Mouse (Mus musculus) limb, embryonic 14.5 days (tissue): ENCODE data around the gene Sgms2. TPM values are rescaled to one million over a fixed set of nuclear protein-coding genes. Genes with fewer than 3 reads are reported as not detected.
A peak's percentile ranks its signal among the peaks of the same experiment; 100 is the strongest.

Experiments used
- ATAC-seq: fragments of 200-750 bp; cut with Nextera tagmentation; 2 replicates; pipeline ENCODE4 v1.8.0; 2017; ENCODE audit warnings: low read depth, moderate number of reproducible peaks, moderate TSS enrichment; ENCODE audit not compliant: low FRiP score
- DNase-seq: peaks from one replicate; pipeline ENCODE4 v3.0.0-alpha.2; 2015; ENCODE audit warnings: low spot score
- H3K27ac ChIP-seq: fragments of 300-500 bp; sonication (generic); replicated peaks from 2 replicates; pipeline ENCODE4 v1.5.1; 2014; ENCODE audit warnings: low read depth, mild to moderate bottlenecking, low read length, moderate library complexity, mixed read lengths
- H3K27me3 ChIP-seq: fragments of 300-500 bp; sonication (generic); 2 replicates; pipeline ENCODE4 v1.6.1; 2014; ENCODE audit warnings: low read length, mixed read lengths; ENCODE audit not compliant: control insufficient read depth, insufficient read depth
- H3K36me3 ChIP-seq: fragments of 300-500 bp; sonication (generic); 2 replicates; pipeline ENCODE4 v1.6.1; 2014; ENCODE audit warnings: mild to moderate bottlenecking, low read length, moderate library complexity, mixed read lengths; ENCODE audit not compliant: control insufficient read depth, insufficient read depth
- H3K4me1 ChIP-seq: fragments of 300-500 bp; sonication (generic); 2 replicates; pipeline ENCODE4 v1.6.1; 2014; ENCODE audit warnings: antibody characterized with exemption, low read length, mixed read lengths; ENCODE audit not compliant: control insufficient read depth, insufficient read depth
- H3K4me2 ChIP-seq: fragments of 300-500 bp; sonication (generic); replicated peaks from 2 replicates; pipeline ENCODE4 v1.6.1; 2014; ENCODE audit warnings: low read depth, mild to moderate bottlenecking, low read length, moderate library complexity; ENCODE audit not compliant: severe bottlenecking
- H3K4me3 ChIP-seq: fragments of 300-500 bp; sonication (generic); replicated peaks from 2 replicates; pipeline ENCODE4 v1.5.1; 2014; ENCODE audit warnings: low read length
- H3K9ac ChIP-seq: fragments of 300-500 bp; sonication (generic); 2 replicates; pipeline ENCODE4 v1.6.1; 2014; ENCODE audit warnings: mild to moderate bottlenecking, low read depth, low read length, moderate library complexity; ENCODE audit not compliant: severe bottlenecking
- H3K9me3 ChIP-seq: fragments of 300-500 bp; sonication (generic); 2 replicates; pipeline ENCODE4 v1.6.1; 2016; ENCODE audit warnings: low read length; ENCODE audit not compliant: control insufficient read depth
- POLR2A ChIP-seq: fragments of 200-500 bp; IDR thresholded peaks from 2 replicates; pipeline ENCODE4 v1.8.0; 2012; ENCODE audit warnings: inconsistent platforms, mild to moderate bottlenecking, moderate library complexity, borderline replicate concordance; ENCODE audit not compliant: insufficient read depth, insufficient read length; ENCODE audit errors: extremely low read depth
- WGBS: fragments of 180-500 bp; shearing (Covaris S2); extraction: QIAGEN DNeasy Blood & Tissue Kit; methylation state at CpG from one replicate; pipeline ENCODE4 v1.1.7; 2014; 5-methylcytosine and 5-hydroxymethylcytosine counted together
- polyA plus RNA-seq, 2 experiments: library from polyadenylated mRNA; depleted of rRNA in 1 of 2; stranded (reverse) in 1 of 2; unstranded in 1 of 2; fragments of >200 nt; fragmentation: Nextera tagmentation in 1 of 2; extraction: Ambion mirVana in 1 of 2; gene quantifications; 2 replicates each; pipeline versions ENCODE4 v1.2.1 to v1.2.3; 2012 to 2014

Sgms2 gene
- polyA plus RNA-seq, 2 experiments: 16.6 to 19.5 TPM

DNA sequence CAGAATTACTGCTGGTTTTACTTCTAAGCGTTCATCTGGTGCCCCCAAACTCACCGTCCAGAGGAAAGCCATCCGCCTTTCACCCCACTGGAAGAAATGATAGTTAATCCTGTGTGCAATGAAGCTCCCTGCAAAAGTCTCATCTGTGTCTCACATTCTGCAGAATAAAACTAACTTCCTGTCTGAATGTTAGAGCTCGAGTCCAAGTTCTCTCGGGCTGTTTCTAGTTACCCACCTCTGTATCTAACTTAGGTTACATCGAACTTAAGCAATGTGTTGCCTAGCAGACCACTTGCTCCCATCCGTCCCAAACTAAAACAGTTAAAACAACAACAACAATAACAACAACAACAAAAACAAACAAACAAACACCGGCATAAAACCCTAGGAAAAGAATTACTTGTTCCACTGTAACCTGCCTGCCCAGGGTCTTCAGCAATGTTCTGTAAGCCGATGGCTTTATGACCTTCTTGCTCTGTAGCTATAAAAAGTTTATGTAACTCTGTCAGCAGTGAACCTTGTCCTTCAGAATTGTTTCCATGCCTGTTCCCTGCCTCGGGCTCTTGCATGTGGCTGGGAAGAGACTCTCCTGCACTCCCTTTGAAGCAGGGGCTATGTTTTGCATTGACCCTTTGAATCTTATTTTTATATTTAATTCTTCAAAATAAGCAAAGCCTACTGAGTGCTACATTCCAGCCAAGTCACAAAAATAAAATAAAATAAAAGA is 218.7 kb downstream of the Sgms2 start:
- Histone ChIP-seq H3K27ac (peak overlapping the region; percentile 44), H3K9me3 (no peaks in the 10 kb centered on the region), H3K9ac (peak overlapping the region; percentile 73; the same call in 1 of the 2 replicates), H3K27me3 (no peaks in the 10 kb centered on the region), H3K4me3 (peak overlapping the region; percentile 87), H3K4me2 (peak overlapping the region; percentile 59), H3K36me3 (no peaks in the 10 kb centered on the region), H3K4me1 (peaks cover 35% of the 10 kb centered on the region)
- 10% methylated on average over 10 of the region's 10 CpGs for WGBS
- ATAC-seq (peak; percentile 20; the same call in 1 of the 2 replicates), DNase-seq (no peak)
- no peak for TF ChIP-seq POLR2A

DNA sequence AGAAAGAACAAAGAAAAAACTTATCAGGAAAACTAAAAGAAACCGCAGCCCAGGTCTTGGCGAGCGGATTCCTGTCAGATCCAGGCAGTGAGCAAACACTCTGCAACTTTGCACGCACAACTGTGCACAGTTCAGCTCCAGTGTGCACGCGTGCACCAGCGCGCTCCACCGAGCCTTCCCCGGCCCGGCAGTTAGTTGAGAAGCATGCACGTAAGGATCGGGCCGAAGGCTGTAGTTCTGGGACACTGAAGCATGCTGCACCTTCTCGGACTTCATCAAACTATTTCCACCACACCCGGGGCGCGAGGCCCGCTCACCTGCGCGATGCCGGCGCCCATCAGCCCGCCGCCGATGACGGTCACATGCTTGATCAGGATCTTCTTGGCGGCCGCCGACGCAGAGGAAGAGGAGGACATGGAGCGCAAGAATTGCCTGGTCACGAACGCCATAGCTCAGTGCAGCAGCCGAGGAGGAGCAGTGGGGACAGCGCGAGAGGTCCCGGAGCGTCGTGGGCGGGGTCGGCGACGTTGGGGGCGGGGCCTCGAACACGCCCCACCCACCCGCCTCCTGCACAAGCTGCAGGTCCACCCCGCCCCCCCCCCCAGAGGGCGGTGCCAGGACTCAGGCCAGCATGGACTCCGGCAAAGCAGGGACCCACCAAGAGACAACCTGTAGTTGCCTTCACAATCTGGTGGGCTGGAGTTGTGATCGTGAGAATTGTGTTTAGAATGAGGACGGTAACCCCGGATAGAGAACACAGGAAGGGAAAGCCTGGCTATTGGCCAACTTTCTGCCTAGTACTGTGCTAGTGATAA is 219.4 kb downstream of the Sgms2 start, which contains the start of gene Hadh:
Gene Hadh (minus strand): TSS at position 543 of the 815 bp plus-strand sequence.
- Histone ChIP-seq H3K36me3 (peaks cover 5% of the 10 kb centered on the region; the same call in 1 of the 2 replicates), H3K9me3 (no peaks in the 10 kb centered on the region), H3K4me2 (peak within 1 kb of the TSS; percentile 59), H3K27ac (peak within 1 kb of the TSS; percentile 72), H3K27me3 (no peaks in the 10 kb centered on the region), H3K4me1 (peaks cover 35% of the 10 kb centered on the region), H3K4me3 (peak within 1 kb of the TSS; percentile 87), H3K9ac (peak within 1 kb of the TSS; percentile 73)
- under 1% methylated on average over 51 of the region's 54 CpGs for WGBS
- DNase-seq (peak; percentile 90), ATAC-seq (peak; percentile 92)
- TF ChIP-seq POLR2A: no peak

- H3K36me3 ChIP-seq: peaks cover 6% of the 10 kb centered on the region; the same call in 1 of the 2 replicates
- peak overlapping the region; percentile 73 for H3K9ac ChIP-seq
- H3K27me3 ChIP-seq: no peaks in the 10 kb centered on the region
- H3K4me2 ChIP-seq: peak overlapping the region; percentile 59
- peak; percentile 40 for DNase-seq
- H3K4me3 ChIP-seq: peak overlapping the region; percentile 87
- H3K9me3 ChIP-seq: no peaks in the 10 kb centered on the region
- no peak for TF ChIP-seq POLR2A
- H3K27ac ChIP-seq: no peak overlapping the region
- ATAC-seq: peak; percentile 32; the same call in 1 of the 2 replicates
- WGBS: 9% methylated on average over 8 of the region's 8 CpGs
- H3K4me1 ChIP-seq: peaks cover 37% of the 10 kb centered on the region
These were observed 220.1 kb downstream of the Sgms2 start for GRCm38 (mm10) chr3:131271157-131271556.

DNA sequence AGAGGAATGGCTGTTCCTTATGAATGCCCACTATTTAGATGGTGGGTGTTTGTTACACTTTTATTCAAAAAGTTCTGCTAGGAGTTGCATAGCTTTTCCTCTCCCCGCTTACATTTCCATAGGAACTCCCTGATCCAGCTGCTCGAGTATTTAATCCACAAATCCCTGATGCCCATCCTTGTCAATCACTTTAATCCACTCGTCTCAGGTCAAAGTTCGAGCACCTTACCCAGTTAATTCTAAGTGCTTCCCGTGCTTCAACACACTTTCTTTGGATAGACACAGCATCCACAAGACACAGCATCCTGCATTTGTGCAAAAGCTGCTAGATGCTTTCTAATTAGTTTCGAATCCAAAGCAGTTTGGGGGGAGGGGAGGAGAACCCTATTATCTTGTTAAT is 220.8 kb downstream of the Sgms2 start:
- 58% methylated on average over 6 of the region's 6 CpGs for WGBS
- DNase-seq (no peak), ATAC-seq (no peak)
- no peaks in the 10 kb centered on the region for H3K9me3 ChIP-seq
- peaks cover 6% of the 10 kb centered on the region; the same call in 1 of the 2 replicates for H3K36me3 ChIP-seq
- H3K27me3 ChIP-seq: no peaks in the 10 kb centered on the region
- H3K27ac ChIP-seq: no peak overlapping the region
- peaks cover 38% of the 10 kb centered on the region for H3K4me1 ChIP-seq
- H3K9ac ChIP-seq: no peak overlapping the region
- no peak for TF ChIP-seq POLR2A
- H3K4me2 ChIP-seq: peak overlapping the region; percentile 59
- H3K4me3 ChIP-seq: 0 out of 2 replicates have a peak overlapping the region, but pooled peaks have one; percentile 87

Other genes with a start within 250 kb of the Sgms2 start
- gene Hadh, start 219.3 kb downstream of the Sgms2 start, polyA plus RNA-seq (2012; rRNA removed): 106 TPM in 2 replicates
- 116 and 123 TPM in 2 replicates for gene Hadh, start 219.3 kb downstream of the Sgms2 start, polyA plus RNA-seq (2014; fragmentation: Nextera tagmentation; extraction: Ambion mirVana)
- gene Cyp2u1, start 188.2 kb downstream of the Sgms2 start, polyA plus RNA-seq (2012; rRNA removed): 1.2 and 1.4 TPM in 2 replicates
- gene Cyp2u1, start 188.2 kb downstream of the Sgms2 start, polyA plus RNA-seq (2014; fragmentation: Nextera tagmentation; extraction: Ambion mirVana): 1.7 and 1.8 TPM in 2 replicates
- gene Papss1, start 73.4 kb upstream of the Sgms2 start, polyA plus RNA-seq (2012; rRNA removed): 115 and 117 TPM in 2 replicates
- gene Papss1, start 73.4 kb upstream of the Sgms2 start, polyA plus RNA-seq (2014; fragmentation: Nextera tagmentation; extraction: Ambion mirVana): 135 and 144 TPM in 2 replicates